Mouse (Mus musculus) hindbrain, embryonic 16.5 days (tissue): ENCODE results near the gene Hist2h2ab. TPM values are rescaled to one million over a fixed set of nuclear protein-coding genes. Genes with fewer than 3 reads are reported as not detected.
"Not testable (repeated sequence)": the region's sequence is repeated elsewhere in the genome, so short reads cannot be mapped to it uniquely, and the experiment has no call there.

Experiments
- ATAC-seq: fragments of 200-750 bp; cut with Nextera tagmentation; 2 replicates; pipeline ENCODE4 v1.8.0; 2017; ENCODE audit warnings: moderate TSS enrichment, moderate library complexity
- H3K27ac ChIP-seq: fragments of 300-500 bp; sonication (generic); 2 replicates; pipeline ENCODE4 v1.5.1; 2014; ENCODE audit warnings: low read depth, mild to moderate bottlenecking, control low read depth, low read length, moderate library complexity
- H3K27me3 ChIP-seq: fragments of 300-500 bp; sonication (generic); replicated peaks from 2 replicates; pipeline ENCODE4 v1.6.1; 2014; ENCODE audit warnings: low read length; ENCODE audit not compliant: control insufficient read depth, insufficient read depth
- H3K36me3 ChIP-seq: fragments of 300-500 bp; sonication (generic); 2 replicates; pipeline ENCODE4 v1.6.1; 2014; ENCODE audit warnings: mild to moderate bottlenecking, low read length, moderate library complexity, mixed read lengths; ENCODE audit not compliant: control insufficient read depth, insufficient read depth
- H3K4me1 ChIP-seq: fragments of 300-500 bp; sonication (generic); 2 replicates; pipeline ENCODE4 v1.6.1; 2014; ENCODE audit warnings: low read depth, low read length; ENCODE audit not compliant: control insufficient read depth, insufficient read depth
- H3K4me2 ChIP-seq: fragments of 300-500 bp; sonication (generic); 2 replicates; pipeline ENCODE4 v1.6.1; 2014; ENCODE audit warnings: mild to moderate bottlenecking, low read length, control low read depth, moderate library complexity
- H3K4me3 ChIP-seq: fragments of 300-500 bp; sonication (generic); 2 replicates; pipeline ENCODE4 v1.5.1; 2014; ENCODE audit warnings: mild to moderate bottlenecking, low read length, control low read depth, moderate library complexity
- H3K9ac ChIP-seq: fragments of 300-500 bp; sonication (generic); 2 replicates; pipeline ENCODE4 v1.6.1; 2014; ENCODE audit warnings: low read depth, mild to moderate bottlenecking, control low read depth, low read length, moderate library complexity
- H3K9me3 ChIP-seq: fragments of 300-500 bp; sonication (generic); 2 replicates; pipeline ENCODE4 v1.6.1; 2014; ENCODE audit warnings: mild to moderate bottlenecking, low read length, moderate library complexity; ENCODE audit not compliant: control insufficient read depth
- WGBS: fragments of 180-500 bp; shearing (Covaris S2); extraction: QIAGEN DNeasy Blood & Tissue Kit; methylation state at CpG from one replicate; pipeline ENCODE4 v1.1.7; 2014; 5-methylcytosine and 5-hydroxymethylcytosine counted together
- polyA plus RNA-seq: library from polyadenylated mRNA; unstranded; fragments of >200 nt; fragmentation: Nextera tagmentation; extraction: Ambion mirVana; gene quantifications from 2 replicates; pipeline ENCODE4 v1.2.1, GENCODE M21; 2015

Hist2h2ab gene
- polyA plus RNA-seq, 1 experiment from 2014 or later = not detected

DNA sequence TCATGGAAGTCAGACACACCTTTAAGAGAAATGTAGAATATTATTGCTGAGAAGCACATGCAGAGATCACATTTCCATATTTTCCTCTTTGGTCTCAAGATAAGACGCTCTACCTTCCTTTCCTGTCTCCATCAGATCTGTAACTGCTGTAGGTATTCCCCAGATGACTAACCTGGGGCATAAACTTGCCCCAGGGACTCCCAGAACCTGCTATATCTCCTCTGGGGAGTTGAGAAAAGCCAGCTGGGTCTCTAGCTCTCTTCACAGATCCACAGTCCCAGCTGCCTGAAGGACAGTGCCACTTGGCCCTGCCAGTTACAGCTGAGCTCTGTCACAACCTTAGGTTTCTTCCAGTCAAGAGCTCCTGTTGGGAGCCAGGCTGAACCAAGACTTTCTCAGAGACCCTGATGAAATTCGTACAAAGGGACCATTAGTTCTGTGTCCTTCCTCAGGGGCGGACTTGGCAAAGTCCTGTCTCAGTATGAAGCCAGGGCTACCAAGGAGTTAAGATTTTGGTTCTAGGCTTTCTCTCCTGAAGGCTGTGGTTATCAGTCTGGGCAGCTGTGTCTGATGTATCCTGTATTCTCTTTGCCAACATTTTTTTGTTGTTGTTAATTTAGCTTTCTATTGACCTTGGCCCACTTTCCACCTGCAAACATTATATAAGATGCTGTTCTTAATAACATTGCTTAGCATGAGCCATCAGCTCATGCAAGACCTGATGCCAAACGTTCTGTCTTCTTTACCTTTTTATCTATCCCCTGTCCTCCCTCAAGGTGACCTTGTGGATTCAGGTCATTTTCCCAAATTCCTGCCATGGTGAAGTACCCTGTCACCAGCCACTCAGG is 11.5 kb downstream of the Hist2h2ab start:
- no peaks in the 10 kb centered on the region for H3K9me3 ChIP-seq
- H3K4me2 ChIP-seq = no peak overlapping the region
- H3K4me1 ChIP-seq = no peaks in the 10 kb centered on the region
- no peak for ATAC-seq
- H3K27me3 ChIP-seq = no peaks in the 10 kb centered on the region
- H3K27ac ChIP-seq = no peak overlapping the region
- H3K4me3 ChIP-seq = no peak overlapping the region
- WGBS = 73% methylated on average over 4 of the region's 4 CpGs
- no peak overlapping the region for H3K9ac ChIP-seq
- H3K36me3 ChIP-seq = no peaks in the 10 kb centered on the region

DNA sequence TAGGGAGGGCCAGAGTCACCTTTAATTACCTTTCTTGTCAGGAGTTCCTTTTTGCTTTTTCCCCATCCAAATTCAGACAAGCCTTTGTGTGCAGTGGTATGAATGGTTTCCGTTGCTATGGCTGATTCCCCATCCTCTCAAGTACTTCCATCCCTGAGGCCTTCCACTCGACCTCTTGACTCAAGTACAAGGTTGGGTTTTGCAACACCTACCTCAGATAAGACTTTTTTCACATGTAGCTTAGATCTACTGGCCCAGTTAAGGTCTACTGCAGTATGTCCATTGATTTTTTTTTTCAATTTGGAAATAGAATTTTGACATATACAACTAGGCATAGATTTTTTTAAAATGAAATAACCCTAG is 12.1 kb downstream of the Hist2h2ab start:
- Histone ChIP-seq H3K4me2 (no peak overlapping the region), H3K36me3 (no peaks in the 10 kb centered on the region), H3K9me3 (no peaks in the 10 kb centered on the region), H3K27me3 (no peaks in the 10 kb centered on the region), H3K27ac (no peak overlapping the region), H3K9ac (no peak overlapping the region), H3K4me3 (no peak overlapping the region), H3K4me1 (no peaks in the 10 kb centered on the region)
- ATAC-seq = no peak
- WGBS = 68% methylated on average over 2 of the region's 2 CpGs

DNA sequence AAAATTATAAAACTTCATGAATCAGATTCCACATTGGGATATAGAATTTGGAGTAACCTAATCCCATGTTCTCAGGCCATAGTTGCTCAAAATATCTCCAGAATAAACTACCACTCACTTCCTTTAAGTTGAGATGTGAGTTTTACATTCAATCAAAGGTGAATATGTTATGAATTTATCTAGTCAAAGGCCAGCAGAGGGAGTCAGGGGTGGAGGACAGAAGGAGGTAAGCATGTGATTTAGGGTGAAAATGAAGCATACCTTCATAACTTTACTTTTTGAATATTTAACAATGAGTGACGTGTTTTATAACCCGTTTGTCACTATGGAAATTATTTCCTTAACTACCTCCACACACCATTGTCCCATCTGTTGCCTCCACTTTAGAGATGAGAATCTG is 15.2 kb downstream of the Hist2h2ab start:
- 86% methylated on average over 2 of the region's 2 CpGs for WGBS
- H3K9ac ChIP-seq = no peak overlapping the region
- H3K4me2 ChIP-seq = no peak overlapping the region

DNA sequence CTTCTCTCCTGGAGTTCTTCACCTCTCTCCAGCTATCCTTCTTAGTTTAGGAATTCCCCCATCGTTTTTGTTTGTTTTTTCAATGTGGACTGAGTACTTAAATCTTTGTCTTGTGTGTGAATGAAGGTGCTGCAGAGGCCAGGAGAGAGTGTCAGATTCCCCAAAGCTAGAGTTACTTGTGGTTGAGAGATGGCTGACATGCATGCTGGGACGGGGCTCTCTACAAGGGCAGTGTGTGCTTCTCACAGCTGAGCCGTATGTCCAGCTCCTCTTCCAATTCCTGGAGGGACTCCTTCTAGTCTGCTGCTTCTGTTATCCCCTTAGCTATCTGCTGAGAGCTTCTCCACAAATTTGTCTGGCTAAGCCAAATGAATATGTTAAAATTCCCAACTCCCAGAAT is 16.2 kb downstream of the Hist2h2ab start:
- 80% methylated on average over 3 of the region's 3 CpGs for WGBS
- H3K9ac ChIP-seq = no peak overlapping the region
- H3K4me2 ChIP-seq = no peak overlapping the region
- no peaks in the 10 kb centered on the region for H3K9me3 ChIP-seq
- H3K4me1 ChIP-seq = peaks cover 10% of the 10 kb centered on the region
- no peak overlapping the region for H3K4me3 ChIP-seq
- no peaks in the 10 kb centered on the region for H3K36me3 ChIP-seq
- H3K27me3 ChIP-seq = no peaks in the 10 kb centered on the region
- H3K27ac ChIP-seq = no peak overlapping the region
- ATAC-seq = no peak

More for the DNA sequence above, 15.2 kb downstream of the Hist2h2ab start:
- no peak overlapping the region for H3K4me3 ChIP-seq
- peaks cover 9% of the 10 kb centered on the region for H3K4me1 ChIP-seq
- H3K27me3 ChIP-seq = no peaks in the 10 kb centered on the region
- H3K36me3 ChIP-seq = no peaks in the 10 kb centered on the region
- H3K9me3 ChIP-seq = no peaks in the 10 kb centered on the region
- no peak overlapping the region for H3K27ac ChIP-seq
- no peak for ATAC-seq

DNA sequence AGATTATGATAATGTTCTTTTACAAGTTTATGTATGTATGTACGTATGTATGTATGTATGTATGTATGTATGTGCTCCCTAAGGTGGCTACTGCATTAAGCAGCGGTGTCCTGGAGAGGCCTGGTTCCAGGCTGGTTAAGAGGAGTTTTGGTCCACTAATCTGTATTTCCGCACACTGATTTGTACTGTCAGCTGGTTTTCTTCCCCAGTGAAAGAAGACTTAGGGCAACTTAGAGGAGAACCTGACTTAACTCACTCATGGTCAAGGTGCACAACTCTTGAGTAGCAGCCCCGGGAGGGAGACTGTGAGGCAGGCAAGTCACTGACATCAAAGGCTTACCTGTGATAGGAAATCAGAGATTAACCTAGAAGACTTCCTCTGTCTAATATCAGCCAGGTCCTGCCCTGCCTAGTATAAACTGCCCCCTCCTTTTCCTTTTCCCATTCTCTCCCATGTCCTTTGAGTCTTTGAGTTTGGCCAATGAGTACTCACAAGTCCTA is 17.2 kb downstream of the Hist2h2ab start:
- ATAC-seq = no peak

DNA sequence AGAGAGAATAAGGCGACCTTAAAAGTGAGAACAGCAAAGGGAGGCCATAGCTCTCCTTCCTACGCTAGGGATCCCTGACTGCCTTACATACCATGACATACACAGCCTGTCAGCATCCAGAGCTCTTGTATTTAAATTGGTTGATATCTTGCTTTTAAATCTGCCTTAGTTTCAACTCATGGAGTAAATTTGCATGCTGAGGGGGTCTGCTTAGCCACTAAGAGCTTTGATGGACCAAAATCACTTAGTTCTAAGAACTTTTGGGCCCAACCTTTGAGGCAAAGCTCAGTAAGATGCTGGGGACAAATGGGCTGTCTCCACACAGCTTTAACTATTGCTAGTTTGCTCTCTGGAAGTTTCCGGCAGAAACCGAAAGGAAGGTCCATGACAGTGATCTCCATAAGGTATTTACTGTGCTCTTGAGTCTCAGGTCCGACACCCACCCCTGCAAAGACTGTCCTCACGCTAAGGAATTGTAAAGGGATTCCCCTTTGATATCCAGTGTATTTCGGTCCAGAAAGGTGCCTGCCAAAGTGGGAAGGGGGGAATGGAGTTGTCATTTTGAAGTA is 17.8 kb downstream of the Hist2h2ab start:
- no peak overlapping the region for H3K9ac ChIP-seq
- 27% methylated on average over 7 of the region's 7 CpGs for WGBS
- H3K9me3 ChIP-seq = no peaks in the 10 kb centered on the region
- H3K36me3 ChIP-seq = no peaks in the 10 kb centered on the region
- H3K27me3 ChIP-seq = no peaks in the 10 kb centered on the region
- no peak for ATAC-seq
- peak overlapping the region; percentile 28 for H3K4me3 ChIP-seq
- H3K4me1 ChIP-seq = peaks cover 12% of the 10 kb centered on the region
- H3K27ac ChIP-seq = no peak overlapping the region
- H3K4me2 ChIP-seq = peak overlapping the region; percentile 46

More for the DNA sequence above, 17.2 kb downstream of the Hist2h2ab start:
- 91% methylated on average over 4 of the region's 4 CpGs for WGBS
- peaks cover 12% of the 10 kb centered on the region for H3K4me1 ChIP-seq
- H3K36me3 ChIP-seq = no peaks in the 10 kb centered on the region
- no peaks in the 10 kb centered on the region for H3K9me3 ChIP-seq
- H3K27me3 ChIP-seq = no peaks in the 10 kb centered on the region
- H3K4me2 ChIP-seq = peak overlapping the region; percentile 46
- no peak overlapping the region for H3K9ac ChIP-seq
- H3K27ac ChIP-seq = no peak overlapping the region
- peak overlapping the region; percentile 3; the same call in 1 of the 2 replicates for H3K4me3 ChIP-seq

DNA sequence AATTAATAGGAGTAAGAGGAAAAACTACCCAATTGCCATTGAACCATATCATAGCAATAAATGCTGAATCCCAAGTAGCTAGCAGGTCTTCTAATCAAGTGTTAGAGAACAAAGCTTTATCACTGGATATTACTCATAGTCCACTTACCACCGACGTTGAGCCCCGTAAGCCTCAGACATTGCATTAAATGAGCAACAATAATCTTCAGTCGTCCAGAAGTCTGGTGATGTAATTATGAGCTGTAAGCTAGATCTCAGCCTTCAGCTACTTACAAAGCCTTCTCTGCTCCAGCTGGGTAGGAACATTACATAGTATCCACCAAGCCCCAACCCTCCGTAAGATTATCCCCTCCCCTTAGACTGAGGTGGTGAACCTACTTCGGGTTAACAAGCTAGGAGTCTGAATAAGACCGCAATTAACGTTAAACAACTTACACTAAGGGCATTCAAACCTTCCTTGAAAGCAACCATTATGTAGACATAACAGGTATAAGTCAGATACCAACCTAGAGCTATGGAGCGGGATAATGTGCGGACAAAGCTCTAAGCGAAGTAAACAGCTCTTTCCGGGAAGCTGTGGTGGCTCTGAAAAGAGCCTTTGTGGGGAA is 18.3 kb downstream of the Hist2h2ab start:
- H3K9ac ChIP-seq = peak overlapping the region; percentile 30
- peak overlapping the region; percentile 46 for H3K4me2 ChIP-seq
- H3K4me1 ChIP-seq = peaks cover 12% of the 10 kb centered on the region
- peak overlapping the region; percentile 28 for H3K4me3 ChIP-seq
- WGBS = 0% methylated on average over 12 of the region's 12 CpGs
- no peaks in the 10 kb centered on the region for H3K36me3 ChIP-seq
- no peaks in the 10 kb centered on the region for H3K9me3 ChIP-seq
- H3K27ac ChIP-seq = no peak overlapping the region
- no peaks in the 10 kb centered on the region for H3K27me3 ChIP-seq
- no peak for ATAC-seq

DNA sequence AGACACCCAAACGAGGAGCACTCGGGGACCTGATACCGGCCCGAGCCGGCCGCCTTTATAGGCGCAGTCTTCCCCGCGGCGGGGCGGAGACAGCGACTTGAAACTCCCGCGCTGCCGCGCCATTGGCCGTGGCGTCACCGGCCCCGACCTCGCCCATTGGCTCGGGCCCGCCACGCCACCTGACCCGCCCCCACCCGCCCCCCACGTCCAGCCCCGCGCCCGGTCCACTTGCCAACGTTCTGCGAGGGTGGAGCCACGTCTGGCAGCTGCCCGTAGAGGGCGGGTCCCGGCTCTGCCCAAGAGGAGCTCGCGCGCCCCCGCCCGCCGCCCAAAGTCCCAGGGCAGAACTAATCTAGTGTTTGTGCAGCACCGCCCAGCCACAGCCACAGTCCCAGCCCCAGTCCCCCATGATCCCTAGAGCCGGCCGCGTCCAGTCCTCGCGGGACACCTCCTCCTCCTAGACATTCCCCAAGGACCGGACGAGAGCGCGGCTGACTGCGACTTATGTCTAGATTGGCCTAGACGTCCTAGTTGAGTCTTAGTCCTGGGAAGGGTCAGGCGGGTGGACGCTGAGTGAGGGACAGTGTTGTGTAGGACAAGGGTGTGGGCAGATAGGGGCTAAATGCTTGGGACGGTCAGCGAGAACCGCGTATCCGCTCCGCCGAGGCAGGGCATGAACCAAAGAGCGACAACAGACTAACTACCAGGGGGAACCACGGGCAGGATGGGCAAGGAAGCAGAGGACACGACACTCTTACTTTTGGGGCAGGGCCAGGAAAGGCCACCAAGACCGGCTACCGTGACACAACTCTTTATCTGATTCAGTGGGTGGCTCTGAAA is 19.5 kb downstream of the Hist2h2ab start, which contains the start of gene Hist2h3c2:
Gene Hist2h3c2 (minus strand): TSS at position 174 of the 840 bp plus-strand sequence.
- 0% methylated on average over 22 of the region's 68 CpGs for WGBS
- Histone ChIP-seq H3K4me3 (peak within 1 kb of the TSS; percentile 34), H3K4me1 (peaks cover 13% of the 10 kb centered on the region), H3K4me2 (peak within 1 kb of the TSS; percentile 46), H3K9ac (peak within 1 kb of the TSS; percentile 50)
- peak; percentile 88 for ATAC-seq
- not testable (repeated sequence) for H3K36me3 ChIP-seq, H3K27me3 ChIP-seq, H3K9me3 ChIP-seq, H3K27ac ChIP-seq
